Mouse (Mus musculus): ENCODE measurements around the gene Tldc2.

DNA sequence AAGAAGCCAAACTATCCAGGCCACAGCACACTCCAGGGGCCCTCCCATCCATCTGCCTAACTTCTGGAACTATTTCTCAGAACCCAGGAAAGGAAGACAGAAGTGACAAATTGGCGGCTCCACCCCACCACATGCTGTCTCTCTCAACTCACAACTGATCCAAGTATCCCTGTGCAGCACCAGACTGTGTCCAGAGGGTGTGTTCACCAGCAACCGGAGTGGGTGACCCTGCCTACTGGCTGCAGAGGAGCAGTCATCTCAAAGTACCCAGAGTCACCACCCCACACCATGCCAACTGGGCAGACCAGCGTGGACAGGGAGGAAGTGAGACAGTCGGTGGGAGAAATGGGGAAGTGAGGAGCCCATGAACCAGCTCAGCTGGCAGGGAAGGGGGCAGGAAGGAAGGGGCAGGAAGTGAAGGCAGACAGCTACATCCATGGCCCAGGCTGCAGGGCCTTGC is 23.6 kb upstream of the Tldc2 start:
- no peak for TF ChIP-seq USF1 (IDR thresholded peaks at IDR 0.05; ENCODE audit: low read depth)
- TF ChIP-seq CEBPB (IDR thresholded peaks at IDR 0.05; ENCODE audit: insufficient read depth, poor library complexity, severe bottlenecking), result no peak
- no peak for TF ChIP-seq MAX (IDR thresholded peaks at IDR 0.05; ENCODE audit: low read depth)
- TF ChIP-seq POLR2A (IDR thresholded peaks at IDR 0.05; ENCODE audit: insufficient read length, low read depth), result no peak
- no peak for TF ChIP-seq TCF12 (IDR thresholded peaks at IDR 0.05; ENCODE audit: insufficient read depth, poor library complexity, severe bottlenecking)
- TF ChIP-seq TCF3 (IDR thresholded peaks at IDR 0.05; ENCODE audit: insufficient read length, low read depth), result no peak
